In the genomic region with DNA sequence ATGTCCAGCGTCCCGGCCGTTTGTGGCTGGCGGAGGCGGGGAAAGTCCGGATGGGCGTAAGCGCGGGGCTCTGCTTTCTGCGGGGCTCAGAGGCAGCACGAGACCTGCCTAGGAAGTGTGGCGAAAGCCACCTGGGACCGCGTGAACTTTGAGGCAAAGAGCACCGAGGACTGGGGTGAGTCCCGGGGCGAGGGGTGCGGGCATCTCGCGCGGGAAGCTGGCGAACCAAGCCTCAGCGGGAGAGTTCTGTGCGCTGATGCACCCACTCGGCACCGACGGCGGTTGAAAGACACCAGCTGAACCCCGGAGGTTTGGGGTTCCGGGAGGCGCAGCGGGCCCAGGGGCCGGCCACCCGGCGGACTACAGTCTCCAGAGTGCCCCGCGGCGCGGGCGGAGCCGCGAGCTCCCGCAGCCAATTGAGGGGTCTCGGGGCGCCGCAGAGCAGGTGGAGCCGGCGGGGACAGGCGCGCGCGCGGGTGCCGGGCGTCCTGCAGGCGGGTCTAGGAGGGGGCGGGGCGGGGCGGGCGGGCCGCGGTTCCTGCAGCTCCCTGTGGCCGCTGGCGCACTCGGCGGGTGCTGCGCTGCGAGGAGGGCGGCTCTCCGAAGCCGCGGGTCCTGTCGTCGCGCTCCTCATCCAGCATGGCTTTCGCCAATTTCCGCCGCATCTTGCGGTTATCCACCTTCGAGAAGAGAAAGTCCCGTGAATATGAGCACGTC, we compare ENCODE assay signal across 8 mouse cellular contexts. TPM values are rescaled to one million over a fixed set of nuclear protein-coding genes. Genes with fewer than 3 reads are reported as not detected.
DNase-seq lines count a peak whose midpoint lies in the region; ATAC-seq lines count a peak whose summit lies in the region.

Gene Stk10, plus strand, starts transcription at position 541 of the 717 bp plus-strand sequence.

- peaks cover 11% of the 10 kb centered on the region for H3K4me1 ChIP-seq in intestine, embryonic 16.5 days (ENCODE audit: control insufficient read depth, insufficient read depth, low read length)

- H3K27ac ChIP-seq in intestine, embryonic 16.5 days (ENCODE audit: low read length): peak within 1 kb of the TSS; percentile 45

- DNase-seq in adrenal gland, adult 18-20 months (ENCODE audit: low spot score in 2 of 2): peak; percentile 86 to 90
- DNase-seq in embryo, embryonic 10.5 days (ENCODE audit: low spot score): peak; percentile 85
- peak; percentile 82 to 91 for DNase-seq in gastrocnemius, postnatal 36 days
- DNase-seq in left cerebral cortex, postnatal 25 days (ENCODE audit: low spot score in 2 of 2): peak; percentile 92 to 94
- peak; percentile 78 for DNase-seq in mesoderm, embryonic 11.5 days (ENCODE audit: low read depth, low spot score)
- peak; percentile 93 for DNase-seq in right cerebral cortex, postnatal 25 days
- peak; percentile 85 to 91 for DNase-seq in urinary bladder, postnatal 36 days (ENCODE audit: low spot score in 2 of 2)

- H3K9ac ChIP-seq in intestine, embryonic 16.5 days (ENCODE audit: low read depth, low read length): peak within 1 kb of the TSS; percentile 77

- under 1% methylated on average over 78 of the region's 82 CpGs for WGBS in intestine, embryonic 16.5 days

- no peaks in the 10 kb centered on the region for H3K27me3 ChIP-seq in intestine, embryonic 16.5 days (replicated peaks; ENCODE audit: control insufficient read depth, insufficient read depth, low read length)

- intact Hi-C loops in gastrocnemius, postnatal 36 days (cut with DNase I): loop anchor here (5.0 kb wide), 1 partner anchor 54 kb away; no protein-coding TSS in a partner anchor
- intact Hi-C loops in left cerebral cortex, postnatal 25 days (cut with DNase I): loop anchor here (2.0 kb wide), 2 partner anchors 56 to 78 kb away; partner anchors contain the start of gene Ubtd2

- ATAC-seq in intestine, embryonic 16.5 days: peak; percentile 98

- H3K4me3 ChIP-seq in intestine, embryonic 16.5 days (ENCODE audit: low read length): peak within 1 kb of the TSS; percentile 78

- peak within 1 kb of the TSS; percentile 99 for H3K4me2 ChIP-seq in intestine, embryonic 16.5 days (ENCODE audit: low read depth, low read length)

- H3K36me3 ChIP-seq in intestine, embryonic 16.5 days (ENCODE audit: control insufficient read depth, insufficient read depth, low read length): no peaks in the 10 kb centered on the region

- no peaks in the 10 kb centered on the region for H3K9me3 ChIP-seq in intestine, embryonic 16.5 days (ENCODE audit: control insufficient read depth, low read length)

RNA-seq across cellular contexts. Expression of gene Stk10, which starts in this region (rescaled TPM):
- 10 to 100 TPM in 1 of 2 experiments, 1 to 10 TPM in 1; 9.8 to 13.3 TPM for total RNA-seq in adrenal gland, adult 18-20 months (2021)
- 1 to 10 TPM; 2.0 to 2.5 TPM for total RNA-seq in gastrocnemius, postnatal 36 days (2021)
- polyA plus RNA-seq in intestine, embryonic 16.5 days (2015; fragmentation: Nextera tagmentation; extraction: Ambion mirVana): 5.2 and 5.7 TPM in 2 replicates
- 1 to 10 TPM; 5.5 to 6.6 TPM for total RNA-seq in left cerebral cortex, postnatal 25 days (2021)

Comparison
In these comparisons a context has a peak if more than half of its experiments do, and no peak if none do; other contexts are left out.
1. Peak in every context shown above with its lines: DNase-seq, ATAC-seq, H3K4me3 ChIP-seq and H3K27ac ChIP-seq.